Mouse (Mus musculus): ENCODE data around the gene Adat3. TPM values are rescaled to one million over a fixed set of nuclear protein-coding genes. Genes with fewer than 3 reads are reported as not detected.

Adat3 gene
- total and polyA plus RNA-seq, 2 experiments: 0.28 to 5.5 TPM

DNA sequence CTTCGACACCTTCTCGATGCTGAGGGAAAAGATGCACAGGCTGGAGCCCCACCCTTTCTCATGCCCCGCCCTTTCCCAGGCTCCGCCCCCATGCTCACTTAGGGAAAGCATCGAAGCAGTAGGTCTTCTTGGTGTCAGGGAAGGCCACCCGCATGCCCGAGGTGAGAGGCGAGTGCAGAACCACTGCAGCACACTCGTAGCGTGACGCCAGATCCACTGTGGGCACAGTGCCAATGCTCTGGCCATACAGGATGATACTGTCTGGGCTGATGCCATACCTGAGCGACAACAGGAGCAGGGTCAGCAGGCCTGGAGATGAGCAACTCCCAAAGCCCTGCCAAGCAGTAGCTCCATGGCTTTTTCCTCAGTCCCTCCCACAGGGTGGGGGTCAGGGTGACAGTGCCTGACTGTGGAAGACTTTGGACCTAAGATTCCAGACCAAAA lies 18.6 kb upstream of the Adat3 start:
- no peak overlapping the region for H3K4me3 ChIP-seq (ENCODE audit: insufficient read depth, low read depth, low read length)
- no peaks in the 10 kb centered on the region for H3K36me3 ChIP-seq (ENCODE audit: control insufficient read depth, insufficient read depth, low read length)
- peaks cover 26% of the 10 kb centered on the region for H3K4me1 ChIP-seq (ENCODE audit: control insufficient read depth, insufficient read depth, low read length)
- no peak for TF ChIP-seq CTCF (IDR thresholded peaks at IDR 0.05; ENCODE audit: low read depth, low read length)
- no peak for TF ChIP-seq POLR2A (IDR thresholded peaks at IDR 0.05; ENCODE audit: extremely low read depth, insufficient read depth, low read length)
- no peak overlapping the region for H3K9ac ChIP-seq (ENCODE audit: low read depth, low read length)
- peak; percentile 86 for DNase-seq (ENCODE audit: extremely low read depth, low read depth, low spot score)
- H3K79me2 ChIP-seq (ENCODE audit: control insufficient read depth, insufficient read depth, low read length): peaks cover 33% of the 10 kb centered on the region
- no peaks in the 10 kb centered on the region for H3K27me3 ChIP-seq (ENCODE audit: control insufficient read depth, insufficient read depth, low read length)
- 32% methylated on average over 12 of the region's 12 CpGs for WGBS
- peak overlapping the region; percentile 69 for H3K27ac ChIP-seq (replicated peaks; ENCODE audit: insufficient read depth, low read depth, low read length)

DNA sequence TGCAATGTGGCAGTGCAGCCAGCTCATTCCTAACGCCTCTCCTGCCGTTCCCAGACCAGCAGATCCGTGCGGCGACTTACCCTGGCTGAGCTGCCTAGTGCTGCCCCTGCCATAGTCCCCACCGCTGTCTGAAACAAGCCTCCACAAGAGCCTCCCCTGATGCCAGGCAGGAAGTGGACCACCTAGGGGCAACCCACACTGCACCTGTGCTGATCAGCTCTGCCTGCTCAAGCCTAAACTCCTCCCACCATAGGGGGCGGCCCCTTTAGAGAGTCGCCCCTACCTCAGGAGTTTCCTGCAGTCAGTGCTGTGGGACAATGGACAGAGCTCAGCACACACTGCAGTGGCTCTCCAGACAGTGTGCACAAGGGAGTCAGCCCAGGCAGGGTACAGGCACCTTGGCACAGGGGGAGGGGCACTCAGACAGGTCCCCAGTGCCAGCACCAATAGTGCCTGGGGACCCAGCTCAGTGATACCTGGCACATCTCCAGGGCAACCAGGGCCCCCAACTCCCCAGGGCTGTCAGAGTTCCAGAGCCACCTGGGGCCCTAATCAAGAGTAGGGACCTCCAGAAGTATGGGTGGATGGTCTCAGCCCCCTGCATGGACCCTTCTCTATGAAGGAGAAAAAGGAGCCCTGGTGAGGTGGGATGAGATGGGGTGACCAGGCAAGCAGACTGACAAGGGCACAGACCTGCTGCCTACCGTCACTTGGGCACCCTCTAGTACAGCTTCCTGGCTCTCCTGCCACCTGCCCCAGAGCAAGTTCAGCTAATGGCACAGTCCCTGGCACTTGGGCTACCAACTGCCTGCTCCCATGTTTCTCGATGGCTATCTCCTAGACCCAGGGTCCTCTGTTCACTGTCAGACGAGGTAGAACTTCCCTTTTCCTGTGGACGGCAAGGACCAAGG lies 17.8 kb upstream of the Adat3 start:
- whole genome bisulfite sequencing: 61% methylated on average over 12 of the region's 12 CpGs
- Histone ChIP-seq H3K9ac (ENCODE audit: low read depth, low read length) (peak overlapping the region; percentile 20), H3K27ac (replicated peaks; ENCODE audit: insufficient read depth, low read depth, low read length) (peak overlapping the region; percentile 69), H3K27me3 (ENCODE audit: control insufficient read depth, insufficient read depth, low read length) (no peaks in the 10 kb centered on the region), H3K79me2 (ENCODE audit: control insufficient read depth, insufficient read depth, low read length) (peaks cover 42% of the 10 kb centered on the region), H3K4me1 (ENCODE audit: control insufficient read depth, insufficient read depth, low read length) (peaks cover 27% of the 10 kb centered on the region), H3K4me3 (ENCODE audit: insufficient read depth, low read depth, low read length) (no peak overlapping the region), H3K36me3 (ENCODE audit: control insufficient read depth, insufficient read depth, low read length) (no peaks in the 10 kb centered on the region)
- no peak for DNase-seq (ENCODE audit: extremely low read depth, low read depth, low spot score)
- TF ChIP-seq CTCF (IDR thresholded peaks at IDR 0.05; ENCODE audit: low read depth, low read length) (no peak), POLR2A (IDR thresholded peaks at IDR 0.05; ENCODE audit: extremely low read depth, insufficient read depth, low read length) (no peak)

DNA sequence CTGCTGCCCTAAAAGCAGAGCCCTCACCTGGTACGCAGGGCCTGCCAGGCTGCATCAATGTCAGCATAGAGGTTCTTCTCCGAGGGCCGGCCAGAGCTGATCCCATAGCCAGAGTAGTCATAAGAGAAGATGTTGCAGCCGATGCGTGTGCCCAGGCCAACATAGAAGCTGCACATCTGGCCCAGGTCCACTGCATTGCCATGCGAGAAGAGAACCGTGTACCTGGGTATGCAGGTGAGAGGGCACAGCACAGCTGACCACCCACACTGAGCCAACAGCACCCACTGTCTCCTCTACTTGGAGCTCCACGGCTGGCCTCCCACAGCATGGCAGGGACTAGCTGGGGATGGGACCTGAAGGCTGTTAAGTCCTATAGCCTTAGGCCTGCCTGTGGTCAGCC lies 17.1 kb upstream of the Adat3 start:
- no peak overlapping the region for H3K9ac ChIP-seq (ENCODE audit: low read depth, low read length)

DNA sequence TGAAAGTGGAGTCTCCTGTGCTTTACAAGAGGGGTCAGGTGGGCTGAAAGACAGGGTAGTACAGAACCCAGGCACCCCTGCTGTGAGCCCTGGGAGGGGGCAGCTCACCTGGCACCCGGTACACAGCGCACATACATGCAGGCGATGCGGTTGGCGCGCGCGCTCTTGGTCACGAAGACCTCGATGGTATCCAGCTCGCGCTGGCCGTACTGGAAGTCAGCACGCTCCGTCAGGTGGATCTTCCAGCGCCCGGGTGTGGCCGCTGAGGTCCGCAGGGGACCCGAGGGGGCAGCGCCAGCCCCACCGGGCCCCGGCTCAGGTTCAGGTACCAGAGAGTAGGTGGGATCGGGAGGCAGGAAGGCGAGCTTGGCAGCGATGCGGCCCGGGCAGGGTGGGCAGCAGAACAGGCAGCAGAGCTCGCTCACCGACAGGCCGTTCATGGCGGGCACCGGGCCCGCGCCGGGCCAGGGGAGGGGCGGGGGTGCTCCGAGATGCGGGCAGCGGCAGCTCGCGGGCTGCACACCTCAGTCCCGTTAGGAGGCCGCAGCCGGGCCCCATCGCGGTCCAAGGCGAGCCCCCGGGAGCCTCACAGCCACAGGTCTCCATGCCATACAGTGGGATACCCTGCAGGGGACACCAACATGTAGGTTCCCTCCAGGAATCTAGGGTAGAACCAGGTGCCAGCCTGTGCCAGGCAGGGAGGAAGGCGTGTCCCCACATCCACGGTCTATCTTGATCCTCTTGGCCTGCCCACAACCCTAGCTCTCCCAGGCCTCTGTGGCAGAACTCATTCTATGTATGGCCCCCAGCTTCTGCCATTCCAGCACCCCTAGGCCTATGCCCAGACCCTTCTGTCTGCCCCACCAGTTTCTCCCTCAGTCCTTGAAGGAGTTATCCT lies 16.0 kb upstream of the Adat3 start:
- Histone ChIP-seq H3K79me2 (ENCODE audit: control insufficient read depth, insufficient read depth, low read length) (peaks cover 43% of the 10 kb centered on the region), H3K27ac (replicated peaks; ENCODE audit: insufficient read depth, low read depth, low read length) (peak overlapping the region; percentile 38; the same call in 1 of the 2 replicates), H3K4me1 (ENCODE audit: control insufficient read depth, insufficient read depth, low read length) (peaks cover 27% of the 10 kb centered on the region), H3K27me3 (ENCODE audit: control insufficient read depth, insufficient read depth, low read length) (no peaks in the 10 kb centered on the region), H3K36me3 (ENCODE audit: control insufficient read depth, insufficient read depth, low read length) (no peaks in the 10 kb centered on the region), H3K9ac (ENCODE audit: low read depth, low read length) (no peak overlapping the region), H3K4me3 (ENCODE audit: insufficient read depth, low read depth, low read length) (no peak overlapping the region)
- 95% methylated on average over 48 of the region's 51 CpGs for WGBS
- DNase-seq (ENCODE audit: extremely low read depth, low read depth, low spot score): no peak
- TF ChIP-seq POLR2A (IDR thresholded peaks at IDR 0.05; ENCODE audit: extremely low read depth, insufficient read depth, low read length) (no peak), CTCF (IDR thresholded peaks at IDR 0.05; ENCODE audit: low read depth, low read length) (no peak)

More for the DNA sequence above, 17.1 kb upstream of the Adat3 start:
- H3K27ac ChIP-seq (replicated peaks; ENCODE audit: insufficient read depth, low read depth, low read length): no peak overlapping the region
- WGBS: 85% methylated on average over 8 of the region's 8 CpGs
- no peaks in the 10 kb centered on the region for H3K36me3 ChIP-seq (ENCODE audit: control insufficient read depth, insufficient read depth, low read length)
- H3K4me3 ChIP-seq (ENCODE audit: insufficient read depth, low read depth, low read length): no peak overlapping the region
- peaks cover 27% of the 10 kb centered on the region for H3K4me1 ChIP-seq (ENCODE audit: control insufficient read depth, insufficient read depth, low read length)
- peaks cover 43% of the 10 kb centered on the region for H3K79me2 ChIP-seq (ENCODE audit: control insufficient read depth, insufficient read depth, low read length)
- TF ChIP-seq POLR2A (IDR thresholded peaks at IDR 0.05; ENCODE audit: extremely low read depth, insufficient read depth, low read length) (no peak), CTCF (IDR thresholded peaks at IDR 0.05; ENCODE audit: low read depth, low read length) (no peak)
- no peaks in the 10 kb centered on the region for H3K27me3 ChIP-seq (ENCODE audit: control insufficient read depth, insufficient read depth, low read length)
- DNase-seq (ENCODE audit: extremely low read depth, low read depth, low spot score): no peak

DNA sequence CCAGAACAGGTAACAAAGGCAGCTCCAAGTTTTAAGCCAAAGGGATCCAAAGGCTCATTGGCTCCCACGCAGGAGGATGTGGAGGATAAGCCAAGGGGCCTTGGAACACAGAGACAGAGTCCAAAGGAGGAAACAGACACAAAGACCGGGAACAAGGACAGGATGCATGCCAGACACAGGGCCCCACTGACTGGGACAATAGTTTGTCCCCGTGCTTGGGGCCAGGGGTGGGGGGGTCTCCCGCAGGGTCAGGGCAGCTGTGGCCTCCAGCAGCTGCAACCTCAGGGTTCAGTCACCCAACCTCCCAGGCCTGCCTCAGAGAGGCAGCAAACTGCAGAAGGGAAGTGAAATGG lies 15.4 kb upstream of the Adat3 start:
- H3K9ac ChIP-seq (ENCODE audit: low read depth, low read length): no peak overlapping the region
- H3K36me3 ChIP-seq (ENCODE audit: control insufficient read depth, insufficient read depth, low read length): no peaks in the 10 kb centered on the region
- peaks cover 43% of the 10 kb centered on the region for H3K79me2 ChIP-seq (ENCODE audit: control insufficient read depth, insufficient read depth, low read length)
- peak overlapping the region; percentile 38; the same call in 1 of the 2 replicates for H3K27ac ChIP-seq (replicated peaks; ENCODE audit: insufficient read depth, low read depth, low read length)
- 54% methylated on average over 4 of the region's 4 CpGs for WGBS
- peaks cover 27% of the 10 kb centered on the region for H3K4me1 ChIP-seq (ENCODE audit: control insufficient read depth, insufficient read depth, low read length)
- no peak overlapping the region for H3K4me3 ChIP-seq (ENCODE audit: insufficient read depth, low read depth, low read length)
- no peak for TF ChIP-seq POLR2A (IDR thresholded peaks at IDR 0.05; ENCODE audit: extremely low read depth, insufficient read depth, low read length)
- no peak for TF ChIP-seq CTCF (IDR thresholded peaks at IDR 0.05; ENCODE audit: low read depth, low read length)
- no peak for DNase-seq (ENCODE audit: extremely low read depth, low read depth, low spot score)
- no peaks in the 10 kb centered on the region for H3K27me3 ChIP-seq (ENCODE audit: control insufficient read depth, insufficient read depth, low read length)
